Mouse (Mus musculus) embryonic facial prominence, embryonic 11.5 days (tissue): ENCODE measurements around the gene Cdc42ep1. TPM values are rescaled to one million over a fixed set of nuclear protein-coding genes. Genes with fewer than 3 reads are reported as not detected.

Experiments used
- ATAC-seq: fragments of 200-750 bp; cut with Nextera tagmentation; replicated peaks from 2 replicates; pipeline ENCODE4 v1.8.0; 2017; ENCODE audit warnings: low read depth; ENCODE audit not compliant: insufficient number of reproducible peaks, low FRiP score, low TSS enrichment
- DNase-seq: peaks from one replicate; pipeline ENCODE4 v3.0.0-alpha.2; 2015; ENCODE audit warnings: low spot score
- H3K27ac ChIP-seq: fragments of 300-500 bp; sonication (generic); replicated peaks from 2 replicates; pipeline ENCODE4 v1.5.1; 2014; ENCODE audit warnings: mild to moderate bottlenecking, low read depth, low read length, control low read depth
- H3K27me3 ChIP-seq: fragments of 300-500 bp; sonication (generic); 2 replicates; pipeline ENCODE4 v1.6.1; 2014; ENCODE audit warnings: mild to moderate bottlenecking, low read length, moderate library complexity, mixed read lengths; ENCODE audit not compliant: control insufficient read depth, insufficient read depth
- H3K36me3 ChIP-seq: fragments of 300-500 bp; sonication (generic); replicated peaks from 2 replicates; pipeline ENCODE4 v1.6.1; 2014; ENCODE audit warnings: low read depth, mild to moderate bottlenecking, low read length, moderate library complexity, mixed read lengths; ENCODE audit not compliant: control insufficient read depth, insufficient read depth
- H3K4me1 ChIP-seq: fragments of 300-500 bp; sonication (generic); 2 replicates; pipeline ENCODE4 v1.6.1; 2014; ENCODE audit warnings: low read length, mixed read lengths; ENCODE audit not compliant: control insufficient read depth, insufficient read depth
- H3K4me2 ChIP-seq: fragments of 300-500 bp; sonication (generic); 2 replicates; pipeline ENCODE4 v1.6.1; 2014; ENCODE audit warnings: low read depth, mild to moderate bottlenecking, control low read depth, low read length, moderate library complexity
- H3K4me3 ChIP-seq: fragments of 300-500 bp; sonication (generic); 2 replicates; pipeline ENCODE4 v1.5.1; 2014; ENCODE audit warnings: low read depth, low read length, control low read depth
- H3K9ac ChIP-seq: fragments of 300-500 bp; sonication (generic); replicated peaks from 2 replicates; pipeline ENCODE4 v1.6.1; 2014; ENCODE audit warnings: mild to moderate bottlenecking, control low read depth, low read length
- H3K9me3 ChIP-seq: fragments of 300-500 bp; sonication (generic); replicated peaks from 2 replicates; pipeline ENCODE4 v1.6.1; 2016; ENCODE audit warnings: mild to moderate bottlenecking, low read length, inconsistent platforms, mixed read lengths; ENCODE audit not compliant: control insufficient read depth
- WGBS: fragments of 180-500 bp; shearing (Covaris S2); extraction: QIAGEN DNeasy Blood & Tissue Kit; methylation state at CpG from one replicate; pipeline ENCODE4 v1.1.7; 2014; 5-methylcytosine and 5-hydroxymethylcytosine counted together
- polyA plus RNA-seq: library from polyadenylated mRNA; unstranded; fragments of >200 nt; fragmentation: Nextera tagmentation; extraction: Ambion mirVana; gene quantifications from 2 replicates; pipeline ENCODE4 v1.2.1, GENCODE M21; 2014

Gene Cdc42ep1
- polyA plus RNA-seq, 1 experiment from 2014 or later: 11.3 TPM

- H3K4me1 ChIP-seq: no peaks in the 10 kb centered on the region
- H3K9ac ChIP-seq: no peak overlapping the region
- H3K27ac ChIP-seq: no peak overlapping the region
- DNase-seq: no peak
- ATAC-seq: no peak
- no peaks in the 10 kb centered on the region for H3K9me3 ChIP-seq
- H3K27me3 ChIP-seq: no peaks in the 10 kb centered on the region
- no peak overlapping the region for H3K4me3 ChIP-seq
- no peak overlapping the region for H3K4me2 ChIP-seq
- H3K36me3 ChIP-seq: no peaks in the 10 kb centered on the region
- WGBS: 85% methylated on average over 4 of the region's 4 CpGs
Observed at GRCm38 (mm10) chr15:78813603-78814002, 28.8 kb upstream of the Cdc42ep1 start.

DNA sequence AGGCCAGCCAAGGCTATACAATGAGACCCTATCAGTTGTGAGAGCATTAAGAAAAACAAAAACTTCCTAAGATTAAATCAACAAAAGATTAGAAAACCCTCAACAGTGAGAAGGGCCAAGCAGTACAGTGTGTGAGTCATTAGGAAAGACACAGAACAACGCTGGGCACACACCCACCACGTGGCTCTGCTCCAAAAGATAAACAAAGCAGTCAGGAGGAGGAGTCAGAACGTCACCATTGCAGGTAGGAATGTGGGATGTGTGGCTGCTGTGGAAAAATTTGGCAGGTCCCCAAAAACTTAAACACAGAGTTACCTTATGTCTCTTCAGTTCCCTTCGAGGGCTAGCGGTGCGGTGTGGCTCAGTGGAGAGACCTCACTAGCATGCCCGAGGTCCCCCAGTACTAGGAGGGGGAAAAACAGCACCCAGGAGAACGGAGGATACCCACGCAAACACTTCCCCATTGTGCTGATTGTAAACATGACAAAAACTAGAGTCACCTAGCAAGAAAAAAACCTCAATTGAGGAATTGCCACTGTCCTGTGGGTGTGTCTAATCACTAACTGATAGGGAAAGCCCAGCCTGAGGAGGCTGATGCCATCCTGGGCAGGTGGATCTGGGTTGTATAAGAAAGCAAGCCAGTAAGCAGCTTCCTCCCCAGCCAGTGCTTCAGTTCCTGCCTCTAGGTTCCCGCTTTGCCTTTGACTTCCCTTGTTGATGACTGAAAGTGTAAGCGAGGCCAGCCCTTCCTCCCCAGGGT, 26.9 kb upstream of the Cdc42ep1 start:
- H3K4me3 ChIP-seq: no peak overlapping the region
- 61% methylated on average over 11 of the region's 11 CpGs for WGBS
- H3K27me3 ChIP-seq: no peaks in the 10 kb centered on the region
- no peak overlapping the region for H3K4me2 ChIP-seq
- H3K9ac ChIP-seq: no peak overlapping the region
- no peak overlapping the region for H3K27ac ChIP-seq
- no peaks in the 10 kb centered on the region for H3K4me1 ChIP-seq
- no peaks in the 10 kb centered on the region for H3K9me3 ChIP-seq
- no peak for DNase-seq
- ATAC-seq: no peak
- H3K36me3 ChIP-seq: no peaks in the 10 kb centered on the region

GRCm38 (mm10) chr15:78816074-78816391, 26.4 kb upstream of the Cdc42ep1 start:
- DNase-seq (no peak), ATAC-seq (no peak)
- 74% methylated on average over 6 of the region's 6 CpGs for WGBS

DNA sequence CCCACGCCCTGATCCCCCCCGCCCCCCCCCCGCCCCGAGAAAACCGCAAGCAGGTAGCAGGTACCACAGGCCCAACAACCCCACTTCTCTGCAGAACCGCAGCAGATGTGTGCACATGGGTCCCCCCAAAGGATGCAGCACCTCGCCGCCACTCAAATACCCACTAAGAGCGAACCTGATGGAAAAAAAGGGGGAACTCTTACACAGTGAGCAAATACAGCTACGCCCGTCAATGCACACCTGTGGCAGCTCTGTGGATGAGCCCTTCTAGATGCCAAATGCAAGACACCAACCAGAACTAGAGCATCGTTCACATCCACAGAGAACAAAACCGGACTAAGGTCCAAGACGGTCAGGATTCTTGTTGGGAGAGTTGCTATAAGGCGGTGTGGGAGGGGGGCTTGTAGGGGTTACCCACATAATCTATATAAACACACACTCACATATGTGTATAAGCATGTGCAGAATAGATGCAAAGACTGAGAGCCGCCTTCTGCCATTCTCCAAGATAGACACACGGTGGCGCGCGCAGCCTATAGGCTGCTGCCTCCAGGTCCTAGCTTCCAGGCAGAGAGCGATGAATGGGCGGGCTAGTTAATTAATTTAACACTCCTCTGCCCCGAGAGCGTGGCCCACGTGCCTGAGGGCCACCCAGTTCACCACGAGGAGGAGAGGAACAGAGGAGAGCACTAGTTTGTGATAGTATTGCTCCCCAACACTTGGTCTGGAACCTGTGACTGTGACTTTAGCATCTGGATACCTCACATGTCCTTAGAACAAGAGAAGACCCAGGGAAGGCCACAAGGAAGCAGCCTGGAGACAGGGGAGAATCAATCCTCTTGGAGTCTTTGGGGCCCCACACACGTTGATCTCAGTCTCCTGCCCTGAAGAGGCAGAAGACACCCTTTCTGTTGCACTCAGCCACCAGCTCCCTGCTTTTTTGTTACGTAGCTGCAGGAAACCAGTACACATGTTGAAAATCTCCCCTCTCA, 15.9 kb upstream of the Cdc42ep1 start:
- Histone ChIP-seq H3K4me1 (no peaks in the 10 kb centered on the region; the same call in 1 of the 2 replicates), H3K9ac (no peak overlapping the region; the same call in 1 of the 2 replicates), H3K4me3 (no peak overlapping the region), H3K4me2 (no peak overlapping the region), H3K27me3 (no peaks in the 10 kb centered on the region), H3K36me3 (no peaks in the 10 kb centered on the region), H3K27ac (no peak overlapping the region), H3K9me3 (no peaks in the 10 kb centered on the region)
- 0 out of 2 replicates have a peak, but pooled peaks have one; percentile 57 for ATAC-seq
- 20% methylated on average over 28 of the region's 28 CpGs for WGBS
- DNase-seq: peak; percentile 87

More at GRCm38 (mm10) chr15:78816074-78816391, 26.4 kb upstream of the Cdc42ep1 start:
- H3K9ac ChIP-seq: no peak overlapping the region
- H3K4me3 ChIP-seq: no peak overlapping the region
- no peak overlapping the region for H3K4me2 ChIP-seq
- no peaks in the 10 kb centered on the region for H3K36me3 ChIP-seq
- no peaks in the 10 kb centered on the region for H3K4me1 ChIP-seq
- H3K27ac ChIP-seq: no peak overlapping the region
- H3K27me3 ChIP-seq: no peaks in the 10 kb centered on the region
- no peaks in the 10 kb centered on the region for H3K9me3 ChIP-seq

DNA sequence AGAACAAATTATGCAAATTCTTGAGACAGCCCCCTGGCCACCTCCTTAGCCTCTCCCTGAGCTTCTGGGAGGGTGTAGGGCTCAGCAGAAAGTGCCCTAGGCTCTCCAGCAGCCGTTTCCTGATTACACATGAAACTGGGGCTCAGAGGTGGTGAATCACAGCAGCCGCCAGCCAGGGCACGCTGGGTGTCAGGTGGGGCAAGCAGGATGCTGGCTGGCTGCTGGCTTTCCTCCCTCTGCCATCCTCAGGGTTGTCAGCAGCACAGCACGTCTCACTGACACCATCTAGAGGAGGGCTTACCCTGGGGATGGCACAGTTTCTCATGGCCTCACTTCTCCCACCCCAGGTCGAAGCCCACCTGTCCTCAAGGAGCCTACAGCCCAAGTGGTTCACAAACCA, 14.1 kb upstream of the Cdc42ep1 start:
- H3K27ac ChIP-seq: no peak overlapping the region

GRCm38 (mm10) chr15:78829636-78830035, 12.8 kb upstream of the Cdc42ep1 start:
- H3K4me2 ChIP-seq: no peak overlapping the region
- H3K9ac ChIP-seq: no peak overlapping the region
- H3K9me3 ChIP-seq: no peaks in the 10 kb centered on the region
- no peak overlapping the region for H3K27ac ChIP-seq
- H3K4me1 ChIP-seq: peaks cover 3% of the 10 kb centered on the region
- 100% methylated on average over 1 of the region's 1 CpGs for WGBS
- no peak overlapping the region for H3K4me3 ChIP-seq
- no peaks in the 10 kb centered on the region for H3K27me3 ChIP-seq
- ATAC-seq: no peak
- H3K36me3 ChIP-seq: no peaks in the 10 kb centered on the region
- no peak for DNase-seq

More for the DNA sequence above, 14.1 kb upstream of the Cdc42ep1 start:
- H3K27me3 ChIP-seq: no peaks in the 10 kb centered on the region
- 22% methylated on average over 5 of the region's 5 CpGs for WGBS
- peaks cover 3% of the 10 kb centered on the region for H3K4me1 ChIP-seq
- no peaks in the 10 kb centered on the region for H3K36me3 ChIP-seq
- ATAC-seq (no peak), DNase-seq (no peak)
- H3K4me3 ChIP-seq: no peak overlapping the region
- no peak overlapping the region for H3K9ac ChIP-seq
- no peak overlapping the region for H3K4me2 ChIP-seq
- H3K9me3 ChIP-seq: no peaks in the 10 kb centered on the region

GRCm38 (mm10) chr15:78830742-78831719, 11.4 kb upstream of the Cdc42ep1 start:
- Histone ChIP-seq H3K9me3 (no peaks in the 10 kb centered on the region), H3K27me3 (no peaks in the 10 kb centered on the region), H3K27ac (no peak overlapping the region), H3K4me3 (no peak overlapping the region), H3K36me3 (no peaks in the 10 kb centered on the region), H3K4me2 (no peak overlapping the region), H3K4me1 (peaks cover 8% of the 10 kb centered on the region), H3K9ac (no peak overlapping the region)
- 52% methylated on average over 10 of the region's 10 CpGs for WGBS
- ATAC-seq (no peak), DNase-seq (no peak)
